Comparison of ENCODE assay signal across 22 mouse cellular contexts in the genomic region with DNA sequence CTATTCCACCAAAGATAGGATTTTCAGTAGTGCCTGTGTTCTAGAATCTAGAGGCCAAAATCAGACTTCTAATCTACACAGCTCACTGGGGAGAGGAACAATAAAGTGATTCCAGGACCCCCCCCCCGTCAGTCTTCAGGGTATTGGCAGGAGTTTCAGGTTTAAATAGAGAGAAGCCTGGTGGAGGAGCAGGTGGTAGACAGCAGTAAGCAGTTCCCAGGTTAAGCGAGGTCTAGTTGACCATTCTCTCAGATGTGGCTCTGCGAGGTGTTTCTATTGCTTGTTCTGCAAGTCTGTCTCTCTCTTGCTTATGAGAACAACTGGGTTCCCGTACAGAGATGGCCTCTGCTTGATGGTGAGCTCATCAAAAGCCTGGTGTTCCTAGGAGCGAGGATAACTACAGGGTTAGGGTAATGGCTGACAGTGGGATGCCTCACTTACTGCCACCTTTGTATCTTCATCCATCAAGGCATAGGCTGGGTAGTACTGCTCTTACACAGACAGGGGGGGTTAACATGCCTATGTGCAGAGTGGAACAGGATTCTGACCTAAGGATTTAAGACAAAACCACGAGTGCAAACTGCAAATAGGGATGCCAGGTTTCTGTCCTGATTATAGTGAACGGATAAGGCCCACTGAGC.
DNase-seq lines count a peak whose midpoint lies in the region; ATAC-seq and TF ChIP-seq lines count a peak whose summit lies in the region.
"Had no signal": no experiment of that assay in that cellular context is flagged by ENCODE, and none has a peak within 500 bp of the region (broad histone marks: within the 10 kb centered on the region; RNA-seq: fewer than 3 reads in every experiment).

No protein-coding gene starts in this region.

- H3K36me3 ChIP-seq in forebrain, embryonic 11.5 days (ENCODE audit: control insufficient read depth, insufficient read depth, low read length), result no peaks in the 10 kb centered on the region
- no peaks in the 10 kb centered on the region for H3K36me3 ChIP-seq in forebrain, embryonic 16.5 days (ENCODE audit: control insufficient read depth, insufficient read depth)
- peaks cover 6% of the 10 kb centered on the region; the same call in 1 of the 2 replicates for H3K36me3 ChIP-seq in forebrain, embryonic 15.5 days
- H3K36me3 ChIP-seq in midbrain, embryonic 15.5 days (replicated peaks), result no peaks in the 10 kb centered on the region
- H3K36me3 ChIP-seq: embryonic facial prominence, embryonic 12.5 days had no signal

- H3K4me1 ChIP-seq in forebrain, embryonic 11.5 days (replicated peaks; ENCODE audit: control insufficient read depth, insufficient read depth, low read length), result peaks cover 5% of the 10 kb centered on the region; the same call in 1 of the 2 replicates
- peaks cover 28% of the 10 kb centered on the region for H3K4me1 ChIP-seq in forebrain, embryonic 16.5 days (replicated peaks; ENCODE audit: control insufficient read depth, insufficient read depth, low read length)
- peaks cover 30% of the 10 kb centered on the region for H3K4me1 ChIP-seq in forebrain, embryonic 15.5 days
- peaks cover 20% of the 10 kb centered on the region for H3K4me1 ChIP-seq in midbrain, embryonic 15.5 days

- H3K27ac ChIP-seq in forebrain, embryonic 11.5 days (ENCODE audit: low read depth, low read length), result no peak overlapping the region
- H3K27ac ChIP-seq in forebrain, embryonic 16.5 days (ENCODE audit: low read length), result no peak overlapping the region
- peak overlapping the region; percentile 75 for H3K27ac ChIP-seq in layer of hippocampus, adult 2 months
- H3K27ac ChIP-seq in forebrain, embryonic 15.5 days (replicated peaks), result no peak overlapping the region
- H3K27ac ChIP-seq in midbrain, embryonic 15.5 days, result no peak overlapping the region
- H3K27ac ChIP-seq: embryonic facial prominence, embryonic 12.5 days; kidney, postnatal 0 days; stomach, postnatal 0 days had no signal

- 76% methylated on average over 7 of the region's 7 CpGs for WGBS in forebrain, embryonic 11.5 days
- WGBS in forebrain, embryonic 16.5 days, result 55% methylated on average over 7 of the region's 7 CpGs
- WGBS in forebrain, embryonic 15.5 days, result 63% methylated on average over 7 of the region's 7 CpGs
- 66% methylated on average over 7 of the region's 7 CpGs for WGBS in midbrain, embryonic 15.5 days

- TF ChIP-seq CTCF in layer of hippocampus, adult 2 months (conservative IDR thresholded peaks at IDR 0.05), result peak; percentile 16; the same call in 1 of the 2 replicates

- H3K9me3 ChIP-seq in forebrain, embryonic 11.5 days (ENCODE audit: control insufficient read depth, low read length), result no peaks in the 10 kb centered on the region
- no peaks in the 10 kb centered on the region for H3K9me3 ChIP-seq in forebrain, embryonic 16.5 days (ENCODE audit: control insufficient read depth, low read length)
- H3K9me3 ChIP-seq in forebrain, embryonic 15.5 days, result no peaks in the 10 kb centered on the region
- no peaks in the 10 kb centered on the region for H3K9me3 ChIP-seq in midbrain, embryonic 15.5 days
- H3K9me3 ChIP-seq: embryonic facial prominence, embryonic 12.5 days; megakaryocyte, embryonic 14.5 days had no signal

- H3K4me3 ChIP-seq in forebrain, embryonic 11.5 days (ENCODE audit: low read depth, low read length), result no peak overlapping the region
- H3K4me3 ChIP-seq in forebrain, embryonic 16.5 days (replicated peaks; ENCODE audit: low read length), result no peak overlapping the region
- H3K4me3 ChIP-seq in layer of hippocampus, adult 2 months, result no peak overlapping the region
- H3K4me3 ChIP-seq in forebrain, embryonic 15.5 days, result no peak overlapping the region
- H3K4me3 ChIP-seq in midbrain, embryonic 15.5 days, result no peak overlapping the region
- H3K4me3 ChIP-seq: embryonic facial prominence, embryonic 12.5 days; erythroblast, embryonic 14.5 days; megakaryocyte, embryonic 14.5 days; myocyte had no signal

- no peak for DNase-seq in forebrain, embryonic 11.5 days (ENCODE audit: low spot score)
- DNase-seq in layer of hippocampus, adult 2 months (ENCODE audit: low spot score in 2 of 2), result no peak
- no peak for DNase-seq in layer of hippocampus, postnatal 14 days (ENCODE audit: low spot score in 2 of 2)
- DNase-seq in urinary bladder, postnatal 14 days (ENCODE audit: low spot score), result no peak
- DNase-seq: adrenal gland, postnatal 25 days; cerebellum, adult 9-11 months; gastrocnemius, postnatal 25 days; liver, postnatal 0 days; lung, postnatal 10 days; right cerebral cortex, postnatal 4 days had no signal

- no peak overlapping the region for H3K9ac ChIP-seq in forebrain, embryonic 11.5 days (ENCODE audit: low read length)
- H3K9ac ChIP-seq in forebrain, embryonic 16.5 days (replicated peaks; ENCODE audit: low read depth, low read length), result no peak overlapping the region
- no peak overlapping the region for H3K9ac ChIP-seq in forebrain, embryonic 15.5 days (replicated peaks)
- H3K9ac ChIP-seq in midbrain, embryonic 15.5 days, result no peak overlapping the region
- H3K9ac ChIP-seq: embryonic facial prominence, embryonic 12.5 days; liver, postnatal 0 days had no signal

- no peaks in the 10 kb centered on the region for H3K27me3 ChIP-seq in forebrain, embryonic 11.5 days (ENCODE audit: control insufficient read depth, insufficient read depth, low read length)
- no peaks in the 10 kb centered on the region for H3K27me3 ChIP-seq in forebrain, embryonic 16.5 days (replicated peaks; ENCODE audit: control insufficient read depth, insufficient read depth, low read length)
- H3K27me3 ChIP-seq in forebrain, embryonic 15.5 days, result no peaks in the 10 kb centered on the region
- no peaks in the 10 kb centered on the region for H3K27me3 ChIP-seq in midbrain, embryonic 15.5 days (replicated peaks)
- H3K27me3 ChIP-seq: CH12.LX; embryonic facial prominence, embryonic 12.5 days; megakaryocyte, embryonic 14.5 days had no signal

- ATAC-seq in forebrain, embryonic 11.5 days (replicated peaks; ENCODE audit: low FRiP score), result peak; percentile 63
- no peak for ATAC-seq in forebrain, embryonic 16.5 days
- ATAC-seq in forebrain, embryonic 15.5 days (replicated peaks), result peak; percentile 51
- peak; percentile 70 for ATAC-seq in midbrain, embryonic 15.5 days (replicated peaks)
- no peak for ATAC-seq in megakaryocyte, adult 5-6 weeks (ENCODE audit: poor library complexity, severe bottlenecking)
- ATAC-seq: intestine, postnatal 0 days; liver, postnatal 0 days had no signal

- H3K4me2 ChIP-seq in forebrain, embryonic 11.5 days (ENCODE audit: low read depth, low read length, severe bottlenecking), result no peak overlapping the region
- H3K4me2 ChIP-seq in forebrain, embryonic 16.5 days (ENCODE audit: low read length), result no peak overlapping the region
- no peak overlapping the region for H3K4me2 ChIP-seq in forebrain, embryonic 15.5 days (replicated peaks)
- no peak overlapping the region for H3K4me2 ChIP-seq in midbrain, embryonic 15.5 days
- H3K4me2 ChIP-seq: embryonic facial prominence, embryonic 12.5 days had no signal

Comparison
In these comparisons a context has a peak if more than half of its experiments do, and no peak if none do; other contexts are left out.
1. ATAC-seq: peak in forebrain, embryonic 11.5 days (single experiment), forebrain, embryonic 15.5 days (single experiment) and midbrain, embryonic 15.5 days (single experiment); none in forebrain, embryonic 16.5 days (single experiment) and megakaryocyte, adult 5-6 weeks (single experiment).